Mouse (Mus musculus) Patski (cell line): ENCODE data around the gene Rpp21. TPM values are rescaled to one million over a fixed set of nuclear protein-coding genes. Genes with fewer than 3 reads are reported as not detected.

Experiments used
- ATAC-seq: fragments of 100-300 bp; one replicate; pipeline ENCODE4 v1.8.0; 2021
- CTCF ChIA-PET: fragments of 350-600 bp; sonication (Branson Sonifier 250); formaldehyde crosslinking; loops from one replicate; lab custom pipeline; 2022; ENCODE audit warnings: inconsistent platforms; lab: Charles Lee
- POLR2A ChIA-PET: fragments of 350-600 bp; sonication (Branson Sonifier 250); formaldehyde crosslinking; loops from one replicate; lab custom pipeline; 2022; ENCODE audit warnings: antibody characterized with exemption, inconsistent platforms; lab: Charles Lee
- DNase-seq: peaks from one replicate; pipeline ENCODE4 v3.0.0-alpha.2; 2011; ENCODE audit warnings: low read depth, low spot score
- H3K27me3 ChIP-seq: fragments of 371-371 bp; one replicate; pipeline ENCODE4 v1.5.1; 2021
- CTCF ChIP-seq: fragments of 100-300 bp; IDR thresholded peaks from one replicate; pipeline ENCODE4 v1.5.1; 2021
- in situ Hi-C: fragments of 300-500 bp; cut with MboI; formaldehyde crosslinking; loops from 3 replicates; pipeline ENCODE4 v1.11.1; 2018; ENCODE audit warnings: low pct_unique_long_range_greater_than_20kb, mixed read lengths
- polyA plus RNA-seq: library from polyadenylated mRNA; unstranded; gene quantifications from one replicate; pipeline ENCODE4 v1.2.3, GENCODE M21; 2021

Rpp21 gene
- 41.5 TPM for polyA plus RNA-seq

DNA sequence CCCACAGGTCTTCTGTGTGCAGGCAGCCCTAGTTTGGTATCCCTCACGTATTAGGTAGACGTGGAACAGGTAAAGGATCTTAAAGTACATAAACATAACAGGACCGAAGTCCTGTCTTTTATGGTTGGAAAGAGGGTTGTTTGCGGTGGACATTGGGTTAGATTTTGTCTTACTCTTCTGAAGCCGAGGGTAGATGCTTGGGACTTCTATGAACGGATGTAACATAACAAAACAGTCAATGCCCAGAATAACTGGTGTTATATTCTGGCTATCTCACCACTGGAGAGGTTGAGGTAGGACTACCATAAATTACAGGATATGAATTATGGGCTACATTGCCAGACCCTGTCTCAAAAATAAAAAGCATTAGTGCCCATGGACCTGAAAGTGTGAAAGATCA lies at the start of gene Rpp21:
Gene Rpp21 (minus strand): TSS at position 101 of the 400 bp plus-strand sequence.
- ChIA-PET CTCF (interaction anchor here (1.4 to 1.9 kb wide), 6 partner anchors 11 to 26 kb away, joined by 3 to 16 read pairs (median 4); partner anchors contain the start of gene Trim39), POLR2A (interaction anchor here (0.6 to 1.5 kb wide), 2 partner anchors 10 to 537 kb away, joined by 3 to 4 read pairs; no protein-coding TSS in a partner anchor)
- no peak for ATAC-seq
- no peaks in the 10 kb centered on the region for H3K27me3 ChIP-seq
- in situ Hi-C loops, result loop anchor here (25.0 kb wide), 1 partner anchor 804 kb away; no protein-coding TSS in a partner anchor
- TF ChIP-seq CTCF, result no peak
- no peak for DNase-seq

GRCm38 (mm10) chr17:36286390-36286789 lies 28.5 kb upstream of the Rpp21 start, which contains the start of gene H2-M10.2:
Gene H2-M10.2, minus strand, starts transcription at chr17:36286490.
- DNase-seq (no peak), ATAC-seq (no peak)
- ChIA-PET POLR2A (no interaction called here), CTCF (no interaction called here)
- no peak for TF ChIP-seq CTCF
- in situ Hi-C loops, result loop anchor here (5.0 kb wide), 2 partner anchors 81 to 126 kb away; partner anchors contain the start of gene H2-M10.3
- no peaks in the 10 kb centered on the region for H3K27me3 ChIP-seq

DNA sequence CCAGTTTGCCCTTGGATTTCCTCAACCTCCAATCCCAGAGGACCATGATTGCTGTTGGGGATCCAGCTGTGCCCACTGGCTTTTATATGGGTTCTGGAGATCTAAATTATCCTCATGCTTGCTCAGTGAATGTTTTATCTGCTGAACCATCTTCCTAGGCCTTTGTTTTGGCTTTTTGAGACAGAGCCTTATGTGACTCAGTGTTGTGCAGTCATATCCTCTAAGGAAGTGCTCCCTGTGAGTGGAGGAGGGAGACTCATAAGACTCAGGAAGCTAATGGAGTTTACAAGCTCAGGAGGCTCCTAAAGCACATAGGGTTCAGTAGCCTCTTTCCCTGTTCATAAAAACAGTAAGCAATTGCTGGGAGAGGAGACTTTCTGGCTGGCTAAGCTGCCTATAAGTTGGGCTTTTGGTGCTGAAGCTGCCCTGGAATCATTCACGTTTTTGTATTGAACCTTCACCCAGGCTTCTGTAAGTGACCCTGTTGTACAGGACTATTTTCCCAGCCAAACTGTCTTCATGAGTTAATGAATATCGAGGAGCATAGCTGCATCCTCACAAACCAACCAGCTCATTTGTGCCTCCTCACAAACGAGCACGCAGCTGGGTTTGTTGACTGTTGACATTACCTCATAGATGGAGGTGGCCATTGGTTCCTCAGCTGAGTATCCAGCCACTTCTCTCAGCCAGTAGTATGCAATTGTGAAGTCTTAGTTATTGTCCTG lies 23.8 kb upstream of the Rpp21 start:
- no peaks in the 10 kb centered on the region for H3K27me3 ChIP-seq
- ATAC-seq (no peak), DNase-seq (no peak)
- in situ Hi-C loops, result no loop called here
- TF ChIP-seq CTCF, result no peak
- POLR2A ChIA-PET, result no interaction called here
- CTCF ChIA-PET, result no interaction called here

DNA sequence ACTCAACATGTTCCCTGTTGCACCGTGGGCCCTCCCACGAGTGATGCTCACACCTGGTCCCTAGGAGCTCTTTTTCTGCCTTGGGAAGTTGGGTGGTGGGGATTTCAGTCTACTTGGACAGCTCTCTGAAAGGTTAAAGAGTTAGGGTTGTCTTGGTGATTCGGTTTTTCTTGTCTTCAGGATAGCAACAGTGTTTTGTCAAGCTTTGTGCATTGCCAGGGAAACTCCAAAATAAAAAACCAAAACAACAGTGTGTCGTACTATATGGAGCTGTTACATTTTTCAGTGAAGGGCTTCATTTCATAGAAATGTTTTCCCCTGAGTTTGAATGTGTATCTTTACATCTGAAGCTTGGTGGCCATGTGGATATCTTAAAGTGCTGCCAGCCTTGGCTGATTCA lies 16.9 kb upstream of the Rpp21 start:
- no peak for DNase-seq
- ChIA-PET CTCF (interaction anchor here (1.2 kb wide), 1 partner anchor 18 kb away, joined by 4 read pairs; no protein-coding TSS in a partner anchor), POLR2A (no interaction called here)
- no peak for ATAC-seq
- no peaks in the 10 kb centered on the region for H3K27me3 ChIP-seq
- no peak for TF ChIP-seq CTCF
- in situ Hi-C loops, result loop anchor here (25.0 kb wide), 1 partner anchor 788 kb away; no protein-coding TSS in a partner anchor

DNA sequence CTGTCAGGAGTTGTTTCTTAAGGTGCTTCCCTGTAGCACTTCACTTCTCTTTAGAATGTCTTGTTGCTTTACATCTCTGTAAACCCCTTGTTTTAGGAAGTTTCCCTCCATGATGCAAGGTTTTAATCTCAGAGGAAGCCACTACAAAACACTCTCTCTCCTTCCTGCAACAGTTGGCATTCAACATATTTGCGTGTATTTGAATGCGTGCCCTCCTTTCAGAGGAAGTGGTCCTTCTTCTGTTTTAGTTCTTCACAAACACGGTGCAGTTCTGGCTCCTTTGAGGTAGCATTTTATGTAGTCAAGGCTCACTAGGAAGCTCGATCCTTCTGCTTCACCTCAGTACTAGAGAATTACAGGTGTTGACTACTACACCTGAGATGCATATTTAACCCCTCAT lies 15.9 kb upstream of the Rpp21 start:
- no peaks in the 10 kb centered on the region for H3K27me3 ChIP-seq
- TF ChIP-seq CTCF, result no peak
- DNase-seq (no peak), ATAC-seq (no peak)
- in situ Hi-C loops, result loop anchor here (25.0 kb wide), 1 partner anchor 789 kb away; no protein-coding TSS in a partner anchor
- CTCF ChIA-PET, result interaction anchor here (1.0 kb wide), 1 partner anchor 19 kb away, joined by 3 read pairs; no protein-coding TSS in a partner anchor
- POLR2A ChIA-PET, result no interaction called here

DNA sequence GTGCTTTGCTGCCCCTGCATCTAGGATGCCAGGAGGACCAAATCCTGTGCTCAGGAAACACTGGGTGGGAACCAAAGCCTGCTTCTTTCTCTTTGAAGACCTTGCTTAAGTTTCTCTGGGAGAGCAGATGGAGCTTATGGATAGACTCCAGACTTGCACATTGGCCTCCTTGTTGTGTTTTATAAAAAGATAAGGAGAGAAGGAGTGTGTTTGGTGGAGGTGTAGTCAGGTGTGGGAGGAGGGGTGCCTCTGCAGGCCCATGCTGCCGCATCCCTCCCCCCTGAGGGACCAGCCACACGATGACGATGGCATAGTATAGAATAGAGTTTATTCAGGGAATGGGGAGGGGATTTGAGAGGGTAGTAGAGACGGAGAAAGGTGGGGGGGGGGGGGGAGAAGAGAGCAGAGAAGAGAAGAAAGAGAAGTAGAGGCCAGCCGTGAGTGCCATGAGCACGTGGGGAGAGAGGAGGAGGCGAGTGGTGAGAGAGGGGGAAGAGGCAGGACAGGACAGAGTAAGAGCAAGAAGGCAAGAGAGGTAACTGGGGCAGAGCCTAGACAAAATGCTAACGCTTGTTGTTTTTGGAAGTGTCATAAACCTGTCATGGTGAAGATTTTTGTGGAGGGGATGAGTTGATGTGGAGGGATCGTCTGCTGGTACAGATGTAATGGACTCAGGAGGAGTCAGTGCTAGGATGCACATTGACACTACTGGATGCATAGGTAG lies 14.9 kb upstream of the Rpp21 start:
- in situ Hi-C loops, result loop anchor here (25.0 kb wide), 1 partner anchor 789 kb away; no protein-coding TSS in a partner anchor
- ATAC-seq (no peak), DNase-seq (no peak)
- no peak for TF ChIP-seq CTCF
- POLR2A ChIA-PET, result interaction anchor here (1.3 kb wide), 1 partner anchor 11 kb away, joined by 4 read pairs; no protein-coding TSS in a partner anchor
- CTCF ChIA-PET, result interaction anchor here (1.0 to 2.4 kb wide), 2 partner anchors 15 to 18 kb away, joined by 3 to 12 read pairs; partner anchors contain the start of gene Rpp21
- H3K27me3 ChIP-seq, result no peaks in the 10 kb centered on the region

GRCm38 (mm10) chr17:36271586-36272256 lies 13.9 kb upstream of the Rpp21 start, which contains the start of gene Trim39:
Gene Trim39, minus strand, starts transcription at chr17:36272247.
- DNase-seq (peak; percentile 22), ATAC-seq (peak; percentile 80)
- POLR2A ChIA-PET, result interaction anchor here (0.9 to 1.3 kb wide), 2 partner anchors 10 to 1612 kb away, joined by 3 to 4 read pairs; no protein-coding TSS in a partner anchor
- TF ChIP-seq CTCF, result no peak
- no peaks in the 10 kb centered on the region for H3K27me3 ChIP-seq
- CTCF ChIA-PET, result interaction anchor here (2.4 kb wide), 1 partner anchor 14 kb away, joined by 12 read pairs; the partner anchor contains the start of gene Rpp21
- in situ Hi-C loops, result loop anchor here (25.0 kb wide), 1 partner anchor 791 kb away; no protein-coding TSS in a partner anchor

DNA sequence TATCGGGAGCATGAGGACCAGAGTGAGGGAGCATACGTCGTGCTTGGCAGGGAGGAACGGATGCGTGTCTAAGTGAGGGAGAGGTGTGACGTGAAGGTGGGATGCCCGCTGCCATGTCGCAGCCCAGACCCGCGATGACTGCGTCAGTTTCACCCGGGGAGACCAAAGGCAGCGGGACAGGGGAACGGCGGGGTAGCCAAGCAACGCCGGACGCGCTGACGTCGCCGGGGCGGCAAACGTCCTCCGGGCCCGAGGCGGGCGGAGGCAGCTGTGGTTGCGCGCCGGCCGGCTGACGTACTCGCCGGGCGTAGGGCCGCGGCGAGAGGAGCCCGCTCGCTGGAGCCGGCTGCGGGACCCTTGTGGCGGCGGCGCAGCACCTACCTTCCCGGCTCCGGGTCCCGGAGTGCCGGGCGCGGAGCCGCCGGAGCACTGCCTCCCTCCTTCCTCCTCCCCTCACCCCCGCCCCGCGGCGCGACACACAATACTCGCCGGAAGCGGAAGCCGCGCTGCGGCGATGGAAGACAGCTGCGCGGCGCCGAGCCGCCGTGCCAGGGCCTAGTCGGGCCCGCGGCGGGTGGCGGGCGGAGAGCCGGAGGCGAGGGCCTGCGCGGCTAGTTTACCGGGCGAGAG lies 13.2 kb upstream of the Rpp21 start:
- no peaks in the 10 kb centered on the region for H3K27me3 ChIP-seq
- CTCF ChIA-PET, result interaction anchor here (2.4 kb wide), 1 partner anchor 14 kb away, joined by 12 read pairs; the partner anchor contains the start of gene Rpp21
- DNase-seq, result peak; percentile 17
- no peak for TF ChIP-seq CTCF
- ATAC-seq, result peak; percentile 92
- in situ Hi-C loops, result loop anchor here (25.0 kb wide), 1 partner anchor 791 kb away; no protein-coding TSS in a partner anchor
- POLR2A ChIA-PET, result interaction anchor here (0.9 to 1.3 kb wide), 2 partner anchors 10 to 1611 kb away, joined by 3 to 4 read pairs; no protein-coding TSS in a partner anchor

DNA sequence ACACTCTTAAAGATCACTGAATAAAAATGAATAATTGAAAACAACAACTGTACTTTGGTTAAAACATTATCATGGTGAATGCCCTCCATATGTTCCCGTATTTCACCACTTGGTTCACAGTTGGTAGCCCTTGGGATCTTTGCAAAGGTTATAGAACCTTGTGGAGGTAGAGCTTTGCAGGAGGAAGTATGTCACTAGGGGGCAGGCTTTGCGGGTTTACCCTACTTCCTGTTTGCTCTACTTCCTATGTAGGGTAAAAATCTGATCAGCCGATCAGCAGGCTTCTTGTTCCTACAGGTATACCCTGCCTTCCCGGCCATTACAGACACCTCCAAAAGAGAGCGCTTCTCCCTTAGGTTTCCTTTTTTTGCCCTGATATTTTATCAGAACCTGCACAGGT lies 8.0 kb upstream of the Rpp21 start:
- in situ Hi-C loops, result loop anchor here (25.0 kb wide), 1 partner anchor 796 kb away; no protein-coding TSS in a partner anchor
- no peak for TF ChIP-seq CTCF
- no peaks in the 10 kb centered on the region for H3K27me3 ChIP-seq
- ChIA-PET POLR2A (no interaction called here), CTCF (no interaction called here)
- DNase-seq (no peak), ATAC-seq (no peak)
